10 mouse cellular contexts compared by ENCODE assay signal in the genomic region with DNA sequence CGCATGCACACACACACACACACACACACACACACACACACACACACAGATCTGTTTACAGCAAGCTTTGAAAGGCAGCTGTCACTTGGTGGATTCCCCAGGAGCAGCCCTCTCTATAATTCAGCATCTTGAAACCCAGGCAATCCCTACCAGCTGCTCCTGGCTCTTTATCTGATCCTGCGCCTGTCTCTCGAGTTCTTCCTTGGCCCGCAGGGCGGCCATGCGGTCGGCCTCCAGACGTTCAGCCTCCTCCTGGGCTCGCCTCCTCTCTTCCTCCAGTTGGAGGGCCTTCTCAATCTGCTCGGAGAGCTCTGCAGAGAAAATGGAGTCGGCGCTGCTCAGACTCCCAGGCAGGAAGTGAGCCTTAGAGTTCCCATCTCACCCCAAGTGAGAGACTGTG. TPM values are rescaled to one million over a fixed set of nuclear protein-coding genes. Genes with fewer than 3 reads are reported as not detected.
DNase-seq lines count a peak whose midpoint lies in the region; ATAC-seq and TF ChIP-seq lines count a peak whose summit lies in the region.
"Had no signal": no experiment of that assay in that cellular context is flagged by ENCODE, and none has a peak within 500 bp of the region (broad histone marks: within the 10 kb centered on the region; RNA-seq: fewer than 3 reads in every experiment).

No protein-coding gene starts in this region.

- no peak overlapping the region for H3K4me3 ChIP-seq in hindbrain, embryonic 10.5 days
- no peak overlapping the region for H3K4me3 ChIP-seq in hindbrain, postnatal 0 days (ENCODE audit: low read length)
- no peak overlapping the region for H3K4me3 ChIP-seq in midbrain, embryonic 13.5 days (replicated peaks)
- no peak overlapping the region for H3K4me3 ChIP-seq in midbrain, postnatal 0 days (ENCODE audit: low read depth, low read length)
- no peak overlapping the region for H3K4me3 ChIP-seq in forebrain, embryonic 10.5 days
- H3K4me3 ChIP-seq: erythroblast, embryonic 14.5 days had no signal

- DNase-seq in hindbrain, embryonic 10.5 days (ENCODE audit: low spot score) = peak; percentile 2
- no peak for DNase-seq in hindbrain, postnatal 0 days (ENCODE audit: low spot score)
- no peak for DNase-seq in midbrain, postnatal 0 days (ENCODE audit: low spot score)
- no peak for DNase-seq in forebrain, embryonic 10.5 days (ENCODE audit: extremely low spot score, low spot score)
- peak; percentile 30 to 32 for DNase-seq in layer of hippocampus, adult 8-10 months (ENCODE audit: low spot score in 2 of 2)
- DNase-seq in kidney, adult 8-10 months = no peak
- DNase-seq: cerebellum, postnatal 36 days had no signal

- no peaks in the 10 kb centered on the region for H3K9me3 ChIP-seq in hindbrain, embryonic 10.5 days
- no peaks in the 10 kb centered on the region for H3K9me3 ChIP-seq in hindbrain, postnatal 0 days (ENCODE audit: low read length)
- H3K9me3 ChIP-seq in midbrain, embryonic 13.5 days = no peaks in the 10 kb centered on the region
- no peaks in the 10 kb centered on the region for H3K9me3 ChIP-seq in midbrain, postnatal 0 days (ENCODE audit: low read length)
- H3K9me3 ChIP-seq in forebrain, embryonic 10.5 days = no peaks in the 10 kb centered on the region

- no peaks in the 10 kb centered on the region for H3K27me3 ChIP-seq in hindbrain, embryonic 10.5 days (ENCODE audit: insufficient read depth, poor library complexity, severe bottlenecking)
- no peaks in the 10 kb centered on the region for H3K27me3 ChIP-seq in hindbrain, postnatal 0 days (ENCODE audit: insufficient read depth, low read length)
- peaks cover 21% of the 10 kb centered on the region for H3K27me3 ChIP-seq in midbrain, embryonic 13.5 days
- no peaks in the 10 kb centered on the region for H3K27me3 ChIP-seq in midbrain, postnatal 0 days (ENCODE audit: insufficient read depth, low read length)
- H3K27me3 ChIP-seq in forebrain, embryonic 10.5 days (ENCODE audit: poor library complexity, severe bottlenecking) = no peaks in the 10 kb centered on the region
- H3K27me3 ChIP-seq: CH12.LX had no signal

- no peak for ATAC-seq in hindbrain, postnatal 0 days
- ATAC-seq in midbrain, embryonic 13.5 days = no peak
- ATAC-seq in midbrain, postnatal 0 days (ENCODE audit: low FRiP score) = no peak

- peaks cover 59% of the 10 kb centered on the region for H3K36me3 ChIP-seq in hindbrain, embryonic 10.5 days
- H3K36me3 ChIP-seq in hindbrain, postnatal 0 days (ENCODE audit: insufficient read depth, low read length) = no peaks in the 10 kb centered on the region
- H3K36me3 ChIP-seq in midbrain, embryonic 13.5 days = peaks cover 7% of the 10 kb centered on the region; the same call in 1 of the 2 replicates
- peaks cover 3% of the 10 kb centered on the region; the same call in 1 of the 2 replicates for H3K36me3 ChIP-seq in midbrain, postnatal 0 days (ENCODE audit: insufficient read depth, low read length)
- peaks cover 87% of the 10 kb centered on the region for H3K36me3 ChIP-seq in forebrain, embryonic 10.5 days (replicated peaks)

- no peak overlapping the region for H3K9ac ChIP-seq in hindbrain, postnatal 0 days (replicated peaks; ENCODE audit: low read length)
- no peak overlapping the region for H3K9ac ChIP-seq in midbrain, embryonic 13.5 days (replicated peaks)
- no peak overlapping the region for H3K9ac ChIP-seq in midbrain, postnatal 0 days (replicated peaks; ENCODE audit: low read length, poor library complexity, severe bottlenecking)

- H3K4me1 ChIP-seq in hindbrain, embryonic 10.5 days (replicated peaks) = peaks cover 94% of the 10 kb centered on the region
- peaks cover 16% of the 10 kb centered on the region for H3K4me1 ChIP-seq in hindbrain, postnatal 0 days (ENCODE audit: insufficient read depth, low read length)
- peaks cover 66% of the 10 kb centered on the region for H3K4me1 ChIP-seq in midbrain, embryonic 13.5 days (replicated peaks)
- H3K4me1 ChIP-seq in midbrain, postnatal 0 days (ENCODE audit: insufficient read depth, low read length) = peaks cover 6% of the 10 kb centered on the region; the same call in 1 of the 2 replicates
- peaks cover 89% of the 10 kb centered on the region for H3K4me1 ChIP-seq in forebrain, embryonic 10.5 days

- 84% methylated on average over 12 of the region's 12 CpGs for WGBS in hindbrain, embryonic 10.5 days
- 70% methylated on average over 12 of the region's 12 CpGs for WGBS in hindbrain, postnatal 0 days
- WGBS in midbrain, embryonic 13.5 days = 70% methylated on average over 12 of the region's 12 CpGs
- 73% methylated on average over 12 of the region's 12 CpGs for WGBS in midbrain, postnatal 0 days
- WGBS in forebrain, embryonic 10.5 days = 88% methylated on average over 12 of the region's 12 CpGs

- peak overlapping the region; percentile 70 for H3K27ac ChIP-seq in hindbrain, embryonic 10.5 days
- H3K27ac ChIP-seq in hindbrain, postnatal 0 days = no peak overlapping the region
- peak overlapping the region; percentile 40; the same call in 1 of the 2 replicates for H3K27ac ChIP-seq in midbrain, embryonic 13.5 days
- H3K27ac ChIP-seq in midbrain, postnatal 0 days (ENCODE audit: low read depth, low read length) = no peak overlapping the region
- H3K27ac ChIP-seq in forebrain, embryonic 10.5 days = peak overlapping the region; percentile 74; the same call in 1 of the 2 replicates

- H3K4me2 ChIP-seq in hindbrain, postnatal 0 days (ENCODE audit: low read depth, low read length) = no peak overlapping the region
- no peak overlapping the region for H3K4me2 ChIP-seq in midbrain, embryonic 13.5 days (replicated peaks)
- H3K4me2 ChIP-seq in midbrain, postnatal 0 days (ENCODE audit: low read depth, low read length, poor library complexity, severe bottlenecking) = no peak overlapping the region

- TF ChIP-seq CTCF in hindbrain, postnatal 0 days (IDR thresholded peaks at IDR 0.05; ENCODE audit: low read depth) = no peak
- no peak for TF ChIP-seq CTCF in midbrain, postnatal 0 days (IDR thresholded peaks at IDR 0.05)

RNA-seq across cellular contexts. Expression of a gene that starts 41.3 kb away (rescaled TPM):
- polyA plus RNA-seq in hindbrain, embryonic 10.5 days (2016; fragmentation: Nextera tagmentation; extraction: Ambion mirVana) = 85.2 and 99.4 TPM in 2 replicates
- 44.7 and 52.6 TPM in 2 replicates for total RNA-seq in hindbrain, postnatal 0 days (2014; rRNA removed)
- polyA plus RNA-seq in hindbrain, postnatal 0 days (2015; fragmentation: Nextera tagmentation; extraction: Ambion mirVana) = 62.4 and 72.7 TPM in 2 replicates
- 36.2 and 43.1 TPM in 2 replicates for polyA plus RNA-seq in midbrain, embryonic 13.5 days (2015; fragmentation: Nextera tagmentation; extraction: Ambion mirVana)
- total RNA-seq in midbrain, postnatal 0 days (2014; rRNA removed) = 19.5 and 33.8 TPM in 2 replicates
- polyA plus RNA-seq in midbrain, postnatal 0 days (2015; fragmentation: Nextera tagmentation; extraction: Ambion mirVana) = 27.3 and 28.5 TPM in 2 replicates
- 103 and 116 TPM in 2 replicates for polyA plus RNA-seq in forebrain, embryonic 10.5 days (2016; fragmentation: Nextera tagmentation; extraction: Ambion mirVana)
- total RNA-seq in layer of hippocampus, adult 8-10 months (2022) = 10 to 100 TPM; 37.3 to 59.3 (median 44.4) TPM

Comparison
In these comparisons a context has a peak if more than half of its experiments do, and no peak if none do; other contexts are left out.
1. DNase-seq: peak in hindbrain, embryonic 10.5 days (single experiment) and layer of hippocampus, adult 8-10 months (2 of 2); none in hindbrain, postnatal 0 days (single experiment), midbrain, postnatal 0 days (single experiment), forebrain, embryonic 10.5 days (single experiment) and kidney, adult 8-10 months (0 of 2).
2. H3K27ac ChIP-seq: peak in hindbrain, embryonic 10.5 days (single experiment), midbrain, embryonic 13.5 days (single experiment) and forebrain, embryonic 10.5 days (single experiment); none in hindbrain, postnatal 0 days (single experiment) and midbrain, postnatal 0 days (single experiment).